Mouse (Mus musculus) liver, embryonic 11.5 days (tissue): ENCODE measurements at regions not wholly inside any gene's neighbourhood (a gene's known extent, or its start where the extent isn't known, plus 50 kb on each side); places are given as distances from the start of the nearest gene placed in this dataset.
"Not testable (repeated sequence)": the region's sequence is repeated elsewhere in the genome, so short reads cannot be mapped to it uniquely, and the experiment has no call there.

Experiments used
- ATAC-seq: fragments of 200-750 bp; cut with Nextera tagmentation; replicated peaks from 2 replicates; pipeline ENCODE4 v1.8.0; 2017; ENCODE audit warnings: moderate number of reproducible peaks, mild to moderate bottlenecking, moderate TSS enrichment, moderate library complexity; ENCODE audit not compliant: low FRiP score
- DNase-seq: peaks from one replicate; pipeline ENCODE4 v3.0.0-alpha.2; 2017; ENCODE audit warnings: low spot score
- H3K27ac ChIP-seq: fragments of 300-500 bp; sonication (generic); 2 replicates; pipeline ENCODE4 v1.5.1; 2014; ENCODE audit warnings: mild to moderate bottlenecking, low read depth, low read length, control low read depth
- H3K27me3 ChIP-seq: fragments of 300-500 bp; sonication (generic); replicated peaks from 2 replicates; pipeline ENCODE4 v1.6.1; 2014; ENCODE audit warnings: low read length, mixed read lengths; ENCODE audit not compliant: control insufficient read depth, insufficient read depth
- H3K36me3 ChIP-seq: fragments of 300-500 bp; sonication (generic); 2 replicates; pipeline ENCODE4 v1.6.1; 2014; ENCODE audit warnings: mild to moderate bottlenecking, low read length, moderate library complexity, mixed read lengths; ENCODE audit not compliant: control insufficient read depth, insufficient read depth
- H3K4me1 ChIP-seq: fragments of 300-500 bp; sonication (generic); replicated peaks from 2 replicates; pipeline ENCODE4 v1.6.1; 2014; ENCODE audit warnings: low read length, mixed read lengths; ENCODE audit not compliant: control insufficient read depth, insufficient read depth
- H3K4me2 ChIP-seq: fragments of 300-500 bp; sonication (generic); 2 replicates; pipeline ENCODE4 v1.6.1; 2014; ENCODE audit warnings: mild to moderate bottlenecking, control low read depth, moderate library complexity
- H3K4me3 ChIP-seq: fragments of 300-500 bp; sonication (generic); 2 replicates; pipeline ENCODE4 v1.5.1; 2014; ENCODE audit warnings: low read depth, low read length, control low read depth
- H3K9ac ChIP-seq: fragments of 300-500 bp; sonication (generic); 2 replicates; pipeline ENCODE4 v1.6.1; 2014; ENCODE audit warnings: low read depth, low read length, control low read depth
- H3K9me3 ChIP-seq: fragments of 300-500 bp; sonication (generic); 2 replicates; pipeline ENCODE4 v1.6.1; 2016; ENCODE audit warnings: low read length, inconsistent platforms, mixed read lengths; ENCODE audit not compliant: control insufficient read depth
- WGBS: fragments of 180-500 bp; shearing (Covaris S2); extraction: QIAGEN DNeasy Blood & Tissue Kit; methylation state at CpG from one replicate; pipeline ENCODE4 v1.1.7; 2014; 5-methylcytosine and 5-hydroxymethylcytosine counted together

DNA sequence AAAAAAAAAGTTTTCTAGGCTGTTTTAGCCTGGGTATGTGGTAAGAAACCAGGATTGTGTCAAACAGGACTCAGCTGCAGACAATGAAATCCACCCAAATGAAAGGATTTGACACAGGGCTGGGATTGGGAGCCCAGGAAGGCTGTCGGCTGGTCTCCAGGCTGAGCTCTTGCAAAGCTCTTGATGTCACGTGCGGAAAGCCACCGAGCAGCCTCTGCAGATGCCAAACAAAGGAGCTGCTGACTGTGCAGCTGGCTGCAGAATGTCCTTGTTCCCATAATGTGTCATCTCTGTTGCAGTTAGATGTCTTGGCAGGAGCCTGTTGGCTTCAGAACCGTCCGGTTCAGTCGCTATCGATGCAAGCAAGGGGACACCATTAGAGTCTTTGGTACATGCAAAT, 56.1 kb downstream of the Bbs10 start:
- Histone ChIP-seq H3K4me3 (no peak overlapping the region), H3K9ac (no peak overlapping the region), H3K4me1 (no peaks in the 10 kb centered on the region), H3K27ac (no peak overlapping the region), H3K27me3 (no peaks in the 10 kb centered on the region), H3K4me2 (no peak overlapping the region), H3K9me3 (no peaks in the 10 kb centered on the region), H3K36me3 (no peaks in the 10 kb centered on the region)
- DNase-seq (no peak), ATAC-seq (no peak)
- WGBS, result 83% methylated on average over 8 of the region's 8 CpGs

DNA sequence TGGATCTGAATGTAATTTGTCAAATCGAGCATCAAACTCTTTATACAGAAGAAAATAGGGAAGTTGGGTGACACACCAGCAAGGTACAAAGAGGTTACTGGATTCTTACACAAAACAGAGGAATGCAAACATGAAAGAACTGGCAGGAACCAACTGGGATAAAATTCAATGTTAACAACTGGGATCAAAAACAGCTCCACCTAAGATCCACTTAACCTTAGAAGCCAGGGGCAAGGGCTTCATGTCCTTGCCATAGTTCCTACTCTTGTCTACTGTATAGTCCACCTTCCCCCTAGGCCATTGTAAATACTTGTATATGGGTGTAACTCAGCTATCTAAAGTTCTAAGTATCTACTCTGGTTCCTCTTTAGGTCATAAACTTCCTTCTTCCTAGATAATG, 59.9 kb downstream of the Bbs10 start:
- H3K4me2 ChIP-seq, H3K27ac ChIP-seq, H3K9ac ChIP-seq, H3K4me1 ChIP-seq, DNase-seq, H3K9me3 ChIP-seq, H3K4me3 ChIP-seq, H3K27me3 ChIP-seq, ATAC-seq, H3K36me3 ChIP-seq: not testable (repeated sequence)
- 67% methylated on average over 1 of the region's 1 CpGs for WGBS

DNA sequence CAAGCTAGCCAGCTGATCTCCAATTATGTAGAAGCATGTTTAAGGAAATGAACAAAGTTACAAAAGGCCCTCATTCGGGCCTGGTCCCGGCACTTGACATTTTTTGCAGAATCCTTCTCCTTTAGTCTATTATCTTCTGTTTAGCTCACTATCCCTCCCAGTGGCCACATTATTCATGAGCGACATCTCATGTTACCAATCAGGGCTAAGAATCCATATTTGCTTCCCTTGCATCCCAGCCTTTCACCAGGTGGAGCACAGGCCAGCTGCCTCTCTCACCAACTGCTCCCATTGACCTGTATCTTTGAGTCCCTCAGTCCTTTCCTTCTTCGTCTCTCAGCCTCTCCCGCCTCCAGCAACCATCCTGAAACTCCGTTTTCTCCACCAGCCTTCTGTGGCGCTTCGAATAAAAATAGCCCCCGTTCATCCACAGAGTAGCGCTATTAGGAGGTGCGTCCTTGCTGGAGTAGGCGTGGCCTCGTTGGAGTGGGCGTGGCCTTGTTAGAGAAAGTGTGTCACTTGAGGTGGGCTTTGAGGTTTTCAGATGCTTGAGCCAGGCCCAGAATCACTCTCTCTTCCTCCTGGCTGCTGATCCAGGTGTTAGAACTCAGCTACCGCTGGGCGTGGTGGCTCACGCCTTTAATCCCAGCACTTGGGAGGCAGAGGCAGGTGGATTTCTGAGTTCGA, 63.4 kb downstream of the Bbs10 start:
- peaks cover 6% of the 10 kb centered on the region; the same call in 1 of the 2 replicates for H3K4me1 ChIP-seq
- WGBS, result 83% methylated on average over 17 of the region's 18 CpGs
- no peak overlapping the region for H3K9ac ChIP-seq
- ATAC-seq (no peak), DNase-seq (no peak)
- no peaks in the 10 kb centered on the region for H3K36me3 ChIP-seq
- H3K27me3 ChIP-seq, result no peaks in the 10 kb centered on the region
- H3K4me2 ChIP-seq, result no peak overlapping the region
- H3K9me3 ChIP-seq, result no peaks in the 10 kb centered on the region
- no peak overlapping the region for H3K4me3 ChIP-seq
- no peak overlapping the region for H3K27ac ChIP-seq

DNA sequence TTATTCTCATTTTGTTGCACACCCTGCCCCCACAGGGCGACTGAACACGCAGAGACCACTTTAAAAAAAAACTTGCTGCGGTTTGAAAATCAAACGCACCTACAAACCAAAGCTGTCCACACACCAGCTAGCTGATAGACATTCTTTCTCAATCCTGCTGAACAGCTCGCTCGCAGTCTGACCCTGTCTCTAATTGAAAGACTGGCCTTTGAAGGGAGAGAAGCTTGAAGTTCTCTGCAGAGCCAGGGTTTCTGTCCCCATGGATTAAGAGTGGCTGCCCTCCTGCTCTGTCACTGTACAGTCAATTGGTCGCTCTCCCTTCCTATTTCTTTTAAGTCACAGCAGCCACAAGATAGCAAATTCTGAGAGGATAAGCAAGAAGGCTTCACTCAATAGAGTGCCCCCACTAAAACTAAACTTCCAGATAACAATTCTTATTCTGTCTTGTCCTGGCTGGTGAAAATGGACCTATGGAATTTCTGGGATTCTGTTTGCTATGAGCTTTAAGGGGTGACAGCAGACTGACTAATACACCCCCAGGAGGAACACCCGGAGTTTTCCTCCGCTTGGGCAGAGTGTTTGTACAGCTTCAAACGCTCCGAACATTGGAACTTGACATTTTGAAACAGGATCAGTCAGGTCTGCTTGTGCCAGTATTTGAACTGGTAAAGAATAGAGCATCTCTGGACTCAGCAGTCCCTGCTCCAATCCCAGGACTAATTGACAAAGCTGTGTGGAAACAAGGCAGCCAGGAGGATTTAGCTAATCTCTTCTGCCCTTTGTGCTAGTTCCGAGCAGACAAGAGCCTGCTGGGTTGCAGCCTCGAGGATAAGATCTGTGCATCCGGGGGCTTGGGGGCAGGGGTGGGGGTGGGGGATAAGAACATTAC, 65.5 kb downstream of the Bbs10 start:
- WGBS, result 39% methylated on average over 14 of the region's 14 CpGs
- 0 out of 2 replicates have a peak, but pooled peaks have one; percentile 42 for ATAC-seq

DNA sequence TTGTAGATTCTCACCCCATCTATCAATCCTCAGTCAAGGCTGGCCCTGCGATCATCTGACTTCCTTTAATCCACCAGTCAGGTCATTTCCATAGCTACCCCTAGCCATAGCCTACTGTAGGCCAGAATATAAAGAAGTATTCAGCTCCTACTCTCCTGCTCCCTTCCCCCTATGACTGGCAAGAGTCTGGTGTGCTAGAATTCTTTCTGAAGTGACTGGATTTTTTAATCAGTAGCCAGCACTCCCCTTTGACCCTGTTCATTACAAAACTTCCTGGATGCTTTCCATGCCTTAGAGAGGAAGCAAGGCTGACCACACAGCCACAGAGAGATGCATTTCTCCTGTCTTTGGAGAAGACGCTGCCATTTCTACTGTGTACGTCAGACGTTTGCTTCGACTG, 66.5 kb downstream of the Bbs10 start:
- Histone ChIP-seq H3K36me3 (no peaks in the 10 kb centered on the region), H3K9me3 (no peaks in the 10 kb centered on the region), H3K4me1 (peaks cover 6% of the 10 kb centered on the region; the same call in 1 of the 2 replicates), H3K4me2 (no peak overlapping the region), H3K4me3 (no peak overlapping the region), H3K27ac (no peak overlapping the region), H3K27me3 (no peaks in the 10 kb centered on the region), H3K9ac (no peak overlapping the region)
- DNase-seq, result no peak
- 23% methylated on average over 5 of the region's 5 CpGs for WGBS
- no peak; the same call in 1 of the 2 replicates for ATAC-seq

More for the DNA sequence above, 65.5 kb downstream of the Bbs10 start:
- peaks cover 6% of the 10 kb centered on the region; the same call in 1 of the 2 replicates for H3K4me1 ChIP-seq
- H3K4me3 ChIP-seq, result no peak overlapping the region
- H3K36me3 ChIP-seq, result no peaks in the 10 kb centered on the region
- no peaks in the 10 kb centered on the region for H3K9me3 ChIP-seq
- H3K27ac ChIP-seq, result peak overlapping the region; percentile 13
- no peak for DNase-seq
- no peak overlapping the region for H3K4me2 ChIP-seq
- no peaks in the 10 kb centered on the region for H3K27me3 ChIP-seq
- H3K9ac ChIP-seq, result no peak overlapping the region

DNA sequence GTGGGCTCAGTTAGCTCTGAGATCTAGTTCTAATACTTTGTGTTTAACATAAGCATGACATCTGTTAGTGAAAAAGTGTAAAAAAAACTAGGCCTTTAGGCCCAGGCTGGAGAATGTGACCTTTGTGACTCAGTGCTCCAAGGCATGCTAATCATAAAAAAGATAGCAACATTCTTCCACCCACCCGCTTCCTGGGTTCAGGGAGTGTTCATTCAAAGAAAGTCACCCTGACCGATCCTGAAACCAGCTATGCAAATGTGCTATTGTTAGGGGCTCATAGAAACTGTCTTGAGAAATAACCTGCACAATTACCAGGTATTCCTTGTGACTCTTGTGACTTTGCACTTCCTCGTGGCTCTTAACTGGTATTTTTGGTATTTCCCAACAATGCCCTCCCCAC, 70.6 kb downstream of the Bbs10 start:
- H3K4me1 ChIP-seq, ATAC-seq, H3K36me3 ChIP-seq, DNase-seq, H3K9me3 ChIP-seq, H3K4me2 ChIP-seq, H3K27ac ChIP-seq, H3K4me3 ChIP-seq, H3K27me3 ChIP-seq, H3K9ac ChIP-seq: not testable (repeated sequence)
- 71% methylated on average over 3 of the region's 3 CpGs for WGBS

DNA sequence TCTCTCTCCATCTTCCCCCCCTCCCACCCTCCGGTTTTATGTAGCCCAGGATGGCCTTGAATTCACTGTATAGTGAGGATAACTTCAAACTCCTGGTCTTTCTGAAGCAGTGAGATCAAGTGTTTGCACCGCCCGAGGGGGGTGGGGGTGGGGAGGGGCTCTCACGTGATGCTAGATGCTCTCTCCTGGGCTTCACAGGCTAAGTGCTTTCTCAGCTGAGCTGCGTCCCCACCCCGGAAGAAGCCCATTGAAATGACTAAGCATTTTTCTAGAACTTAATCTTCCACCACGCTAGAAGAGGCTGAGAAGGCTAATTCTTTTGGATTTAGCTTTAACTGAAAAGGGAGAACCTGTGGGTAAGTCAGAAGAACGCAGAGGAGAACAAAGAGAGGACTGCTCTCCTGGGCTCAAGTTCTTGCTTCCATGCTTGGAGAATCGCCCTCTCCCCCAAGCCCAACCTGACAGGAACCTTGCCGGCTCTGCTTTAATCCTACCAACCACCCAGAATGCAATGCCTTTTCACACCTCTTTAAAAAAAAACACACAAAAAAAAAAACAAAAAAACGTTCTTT, 79.7 kb downstream of the Bbs10 start:
- no peaks in the 10 kb centered on the region for H3K27me3 ChIP-seq
- DNase-seq, result no peak
- peaks cover 7% of the 10 kb centered on the region; the same call in 1 of the 2 replicates for H3K4me1 ChIP-seq
- H3K4me2 ChIP-seq, result peak overlapping the region; percentile 42
- H3K36me3 ChIP-seq, result no peaks in the 10 kb centered on the region
- 30% methylated on average over 11 of the region's 11 CpGs for WGBS
- no peak overlapping the region for H3K4me3 ChIP-seq
- peak; percentile 80 for ATAC-seq
- no peak overlapping the region for H3K9ac ChIP-seq
- H3K9me3 ChIP-seq, result no peaks in the 10 kb centered on the region
- no peak overlapping the region for H3K27ac ChIP-seq

DNA sequence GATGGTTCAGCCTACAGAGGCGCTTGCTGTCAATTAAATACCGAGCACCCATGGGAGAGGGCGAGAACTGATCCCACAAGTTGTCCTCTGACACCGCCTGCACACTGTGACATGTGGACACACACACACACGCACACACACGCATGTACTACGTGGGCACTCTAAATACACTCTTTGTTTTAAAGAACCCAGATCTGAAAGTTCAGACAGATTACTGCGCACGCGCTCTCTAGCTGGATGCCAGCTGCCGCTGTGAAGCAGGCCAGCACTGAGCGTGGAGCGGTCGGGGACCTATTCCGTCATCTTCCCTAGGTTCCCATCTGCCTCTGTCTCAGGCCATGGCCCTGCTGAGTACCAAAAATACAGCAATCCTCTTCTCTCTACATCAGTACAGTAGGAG, 83.2 kb downstream of the Bbs10 start:
- Histone ChIP-seq H3K4me3 (no peak overlapping the region), H3K9ac (no peak overlapping the region), H3K27me3 (no peaks in the 10 kb centered on the region), H3K36me3 (no peaks in the 10 kb centered on the region), H3K4me2 (no peak overlapping the region), H3K27ac (no peak overlapping the region), H3K9me3 (no peaks in the 10 kb centered on the region), H3K4me1 (peaks cover 7% of the 10 kb centered on the region; the same call in 1 of the 2 replicates)
- ATAC-seq (no peak), DNase-seq (no peak)
- 72% methylated on average over 15 of the region's 15 CpGs for WGBS
